Mouse (Mus musculus) liver, embryonic 14.5 days (tissue): ENCODE measurements around the gene Utrn.

Experiments
- CTCF ChIP-seq: IDR thresholded peaks from 2 replicates; pipeline ENCODE4 v1.5.1; 2016; ENCODE audit warnings: antibody characterized with exemption, low read depth, control low read depth
- EP300 ChIP-seq: IDR thresholded peaks from 2 replicates; pipeline ENCODE4 v1.6.1; 2016; ENCODE audit warnings: antibody characterized with exemption, low read depth

DNA sequence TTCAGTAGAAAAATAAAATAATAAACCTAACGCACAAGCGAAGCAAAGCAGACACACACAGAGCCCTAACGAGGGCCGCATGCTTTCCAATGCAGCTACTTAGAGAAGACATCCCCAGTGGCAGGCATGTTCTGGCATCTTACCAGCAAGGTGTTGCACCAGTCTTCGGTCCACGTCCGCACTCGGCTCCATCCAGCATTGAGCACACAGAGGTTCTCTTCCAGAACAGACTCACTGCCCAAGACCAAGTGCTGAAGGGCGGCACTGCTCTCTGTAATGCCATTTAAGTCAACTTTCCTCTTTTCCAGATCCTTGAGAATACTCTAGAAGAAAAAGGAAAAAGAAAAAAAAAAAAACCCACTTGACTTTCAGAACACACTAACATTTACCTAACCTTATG, 197.6 kb downstream of the Utrn start:
- no peak for TF ChIP-seq CTCF
- TF ChIP-seq EP300: no peak
